Mouse (Mus musculus): ENCODE measurements at regions not wholly inside any gene's neighbourhood (a gene's known extent, or its start where the extent isn't known, plus 50 kb on each side); places are given as distances from the start of the nearest gene placed in this dataset.

- Histone ChIP-seq H3K27ac (no peak overlapping the region), H3K36me3 (no peaks in the 10 kb centered on the region), H3K9ac (no peak overlapping the region), H3K27me3 (no peaks in the 10 kb centered on the region), H3K4me1 (replicated peaks) (no peaks in the 10 kb centered on the region), H3K4me3 (no peak overlapping the region), H3K9me3 (replicated peaks) (no peaks in the 10 kb centered on the region), H3K4me2 (no peak overlapping the region)
- 63% methylated on average over 5 of the region's 6 CpGs for WGBS
- ATAC-seq (replicated peaks; ENCODE audit: insufficient number of reproducible peaks, insufficient read depth, low FRiP score, low read depth) = no peak
Measured at GRCm38 (mm10) chr12:27283964-27284363, 58.4 kb downstream of the Sox11 start.

- Histone ChIP-seq H3K36me3 (no peaks in the 10 kb centered on the region), H3K27me3 (no peaks in the 10 kb centered on the region), H3K4me2 (no peak overlapping the region), H3K9ac (no peak overlapping the region), H3K27ac (no peak overlapping the region), H3K4me3 (no peak overlapping the region), H3K4me1 (replicated peaks) (no peaks in the 10 kb centered on the region), H3K9me3 (replicated peaks) (no peaks in the 10 kb centered on the region)
- ATAC-seq (replicated peaks; ENCODE audit: insufficient number of reproducible peaks, insufficient read depth, low FRiP score, low read depth) = no peak
Measured at GRCm38 (mm10) chr12:27261965-27262364, 80.4 kb downstream of the Sox11 start.

- H3K4me1 ChIP-seq (replicated peaks) = peaks cover 9% of the 10 kb centered on the region
- no peak for ATAC-seq (replicated peaks; ENCODE audit: insufficient number of reproducible peaks, insufficient read depth, low FRiP score, low read depth)
- 26% methylated on average over 3 of the region's 3 CpGs for WGBS
- no peak overlapping the region for H3K9ac ChIP-seq
- no peaks in the 10 kb centered on the region for H3K27me3 ChIP-seq
- H3K9me3 ChIP-seq (replicated peaks) = no peaks in the 10 kb centered on the region
- H3K36me3 ChIP-seq = no peaks in the 10 kb centered on the region
- 0 out of 2 replicates have a peak overlapping the region, but pooled peaks have one; percentile 11 for H3K4me2 ChIP-seq
- H3K4me3 ChIP-seq = no peak overlapping the region
- H3K27ac ChIP-seq = peak overlapping the region; percentile 70
Measured at GRCm38 (mm10) chr12:27254125-27254524, 88.2 kb downstream of the Sox11 start.

- peaks cover 11% of the 10 kb centered on the region for H3K4me1 ChIP-seq (replicated peaks)
- no peaks in the 10 kb centered on the region for H3K27me3 ChIP-seq
- ATAC-seq (replicated peaks; ENCODE audit: insufficient number of reproducible peaks, insufficient read depth, low FRiP score, low read depth) = no peak
- H3K27ac ChIP-seq = no peak overlapping the region
- no peaks in the 10 kb centered on the region for H3K36me3 ChIP-seq
- 75% methylated on average over 5 of the region's 5 CpGs for WGBS
- no peak overlapping the region for H3K4me3 ChIP-seq
- no peaks in the 10 kb centered on the region for H3K9me3 ChIP-seq (replicated peaks)
- no peak overlapping the region for H3K4me2 ChIP-seq
- H3K9ac ChIP-seq = no peak overlapping the region
Measured at GRCm38 (mm10) chr12:27251521-27251920, 90.9 kb downstream of the Sox11 start.

- H3K9me3 ChIP-seq (replicated peaks) = no peaks in the 10 kb centered on the region
- H3K27ac ChIP-seq = no peak overlapping the region
- 85% methylated on average over 3 of the region's 3 CpGs for WGBS
- no peaks in the 10 kb centered on the region for H3K27me3 ChIP-seq
- 0 out of 2 replicates have a peak, but pooled peaks cover 2% of the 10 kb centered on the region for H3K4me1 ChIP-seq (replicated peaks)
- no peak overlapping the region for H3K4me2 ChIP-seq
- H3K9ac ChIP-seq = no peak overlapping the region
- no peak for ATAC-seq (replicated peaks; ENCODE audit: insufficient number of reproducible peaks, insufficient read depth, low FRiP score, low read depth)
- no peaks in the 10 kb centered on the region for H3K36me3 ChIP-seq
- no peak overlapping the region for H3K4me3 ChIP-seq
Measured at GRCm38 (mm10) chr12:27248545-27248855, 93.9 kb downstream of the Sox11 start.

GRCm38 (mm10) chr12:27247756-27248544 is 94.4 kb downstream of the Sox11 start:
- Histone ChIP-seq H3K9ac (no peak overlapping the region), H3K4me1 (replicated peaks) (0 out of 2 replicates have a peak, but pooled peaks cover 2% of the 10 kb centered on the region), H3K36me3 (no peaks in the 10 kb centered on the region), H3K4me2 (no peak overlapping the region), H3K9me3 (replicated peaks) (no peaks in the 10 kb centered on the region), H3K4me3 (no peak overlapping the region), H3K27ac (no peak overlapping the region), H3K27me3 (no peaks in the 10 kb centered on the region)
- no peak for ATAC-seq (replicated peaks; ENCODE audit: insufficient number of reproducible peaks, insufficient read depth, low FRiP score, low read depth)
- WGBS = 62% methylated on average over 10 of the region's 10 CpGs

GRCm38 (mm10) chr12:27235748-27236147 is 106.6 kb downstream of the Sox11 start:
- Histone ChIP-seq H3K4me1 (replicated peaks) (0 out of 2 replicates have a peak, but pooled peaks cover 3% of the 10 kb centered on the region), H3K4me2 (no peak overlapping the region), H3K27me3 (no peaks in the 10 kb centered on the region), H3K9me3 (replicated peaks) (no peaks in the 10 kb centered on the region), H3K27ac (no peak overlapping the region), H3K9ac (no peak overlapping the region), H3K36me3 (no peaks in the 10 kb centered on the region), H3K4me3 (no peak overlapping the region)
- ATAC-seq (replicated peaks; ENCODE audit: insufficient number of reproducible peaks, insufficient read depth, low FRiP score, low read depth) = no peak
- WGBS = 34% methylated on average over 1 of the region's 1 CpGs

GRCm38 (mm10) chr12:27221541-27221940 is 120.8 kb downstream of the Sox11 start:
- H3K36me3 ChIP-seq = no peaks in the 10 kb centered on the region
- H3K4me2 ChIP-seq = no peak overlapping the region
- WGBS = 83% methylated on average over 3 of the region's 3 CpGs
- H3K27ac ChIP-seq = no peak overlapping the region
- no peaks in the 10 kb centered on the region for H3K9me3 ChIP-seq (replicated peaks)
- ATAC-seq (replicated peaks; ENCODE audit: insufficient number of reproducible peaks, insufficient read depth, low FRiP score, low read depth) = no peak
- no peak overlapping the region for H3K4me3 ChIP-seq
- no peaks in the 10 kb centered on the region for H3K4me1 ChIP-seq (replicated peaks)
- H3K9ac ChIP-seq = no peak overlapping the region
- H3K27me3 ChIP-seq = no peaks in the 10 kb centered on the region

- H3K4me1 ChIP-seq (replicated peaks) = no peaks in the 10 kb centered on the region
Measured at GRCm38 (mm10) chr12:27201191-27201590, 141.2 kb downstream of the Sox11 start.

GRCm38 (mm10) chr12:27194001-27194400 is 148.4 kb downstream of the Sox11 start:
- H3K9ac ChIP-seq = no peak overlapping the region
- no peak overlapping the region for H3K4me2 ChIP-seq
- H3K4me3 ChIP-seq = no peak overlapping the region
- no peaks in the 10 kb centered on the region for H3K36me3 ChIP-seq
- H3K27me3 ChIP-seq = no peaks in the 10 kb centered on the region
- ATAC-seq (replicated peaks; ENCODE audit: insufficient number of reproducible peaks, insufficient read depth, low FRiP score, low read depth) = no peak
- no peaks in the 10 kb centered on the region for H3K4me1 ChIP-seq (replicated peaks)
- no peaks in the 10 kb centered on the region for H3K9me3 ChIP-seq (replicated peaks)
- no peak overlapping the region for H3K27ac ChIP-seq

More at GRCm38 (mm10) chr12:27201191-27201590, 141.2 kb downstream of the Sox11 start:
- no peaks in the 10 kb centered on the region for H3K27me3 ChIP-seq
- H3K9ac ChIP-seq = no peak overlapping the region
- no peak for ATAC-seq (replicated peaks; ENCODE audit: insufficient number of reproducible peaks, insufficient read depth, low FRiP score, low read depth)
- no peak overlapping the region for H3K4me3 ChIP-seq
- 49% methylated on average over 7 of the region's 7 CpGs for WGBS
- no peaks in the 10 kb centered on the region for H3K9me3 ChIP-seq (replicated peaks)
- H3K36me3 ChIP-seq = no peaks in the 10 kb centered on the region
- no peak overlapping the region for H3K4me2 ChIP-seq
- no peak overlapping the region for H3K27ac ChIP-seq

- Histone ChIP-seq H3K4me1 (replicated peaks) (no peaks in the 10 kb centered on the region), H3K9me3 (replicated peaks) (no peaks in the 10 kb centered on the region), H3K4me2 (no peak overlapping the region), H3K9ac (no peak overlapping the region), H3K27me3 (no peaks in the 10 kb centered on the region), H3K36me3 (no peaks in the 10 kb centered on the region), H3K27ac (no peak overlapping the region), H3K4me3 (no peak overlapping the region)
- ATAC-seq (replicated peaks; ENCODE audit: insufficient number of reproducible peaks, insufficient read depth, low FRiP score, low read depth) = no peak
- WGBS = 82% methylated on average over 6 of the region's 6 CpGs
Measured at GRCm38 (mm10) chr12:27191916-27192315, 150.5 kb downstream of the Sox11 start.

- WGBS = 67% methylated on average over 3 of the region's 3 CpGs
- Histone ChIP-seq H3K4me2 (no peak overlapping the region), H3K27ac (no peak overlapping the region), H3K9me3 (replicated peaks) (no peaks in the 10 kb centered on the region), H3K4me3 (no peak overlapping the region), H3K4me1 (replicated peaks) (peaks cover 12% of the 10 kb centered on the region), H3K27me3 (no peaks in the 10 kb centered on the region), H3K36me3 (no peaks in the 10 kb centered on the region), H3K9ac (no peak overlapping the region)
- ATAC-seq (replicated peaks; ENCODE audit: insufficient number of reproducible peaks, insufficient read depth, low FRiP score, low read depth) = no peak
Measured at GRCm38 (mm10) chr12:27187480-27187879, 154.9 kb downstream of the Sox11 start.
